Mouse (Mus musculus): ENCODE measurements at regions not wholly inside any gene's neighbourhood (a gene's known extent, or its start where the extent isn't known, plus 50 kb on each side); places are given as distances from the start of the nearest gene placed in this dataset.

DNA sequence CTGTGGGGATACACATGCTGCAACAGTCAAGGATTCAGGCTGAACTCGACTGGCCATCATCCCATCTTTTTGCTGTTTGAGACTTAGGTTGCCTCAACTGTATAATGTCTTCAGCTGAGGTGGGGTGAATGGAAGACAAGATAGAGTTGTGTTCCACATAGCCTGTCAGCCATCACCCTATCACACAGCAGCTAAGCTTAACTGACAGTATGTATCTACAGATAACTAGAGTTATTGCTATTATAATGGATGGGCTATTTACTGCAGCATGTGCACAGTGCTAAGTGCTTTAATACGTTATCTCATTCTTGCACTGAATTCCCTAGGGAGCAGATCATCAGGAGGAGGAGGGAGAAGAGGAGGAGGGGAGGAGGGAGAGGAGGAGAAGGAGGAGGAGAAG, 340.9 kb downstream of the Sox9 start:
- Histone ChIP-seq H3K9ac (replicated peaks) (no peak overlapping the region), H3K9me3 (replicated peaks) (no peaks in the 10 kb centered on the region), H3K36me3 (no peaks in the 10 kb centered on the region), H3K27me3 (replicated peaks) (no peaks in the 10 kb centered on the region), H3K4me1 (peaks cover 36% of the 10 kb centered on the region), H3K4me3 (replicated peaks) (no peak overlapping the region), H3K4me2 (no peak overlapping the region), H3K27ac (replicated peaks) (no peak overlapping the region)
- ATAC-seq (ENCODE audit: low FRiP score) = no peak
- 43% methylated on average over 2 of the region's 2 CpGs for WGBS

DNA sequence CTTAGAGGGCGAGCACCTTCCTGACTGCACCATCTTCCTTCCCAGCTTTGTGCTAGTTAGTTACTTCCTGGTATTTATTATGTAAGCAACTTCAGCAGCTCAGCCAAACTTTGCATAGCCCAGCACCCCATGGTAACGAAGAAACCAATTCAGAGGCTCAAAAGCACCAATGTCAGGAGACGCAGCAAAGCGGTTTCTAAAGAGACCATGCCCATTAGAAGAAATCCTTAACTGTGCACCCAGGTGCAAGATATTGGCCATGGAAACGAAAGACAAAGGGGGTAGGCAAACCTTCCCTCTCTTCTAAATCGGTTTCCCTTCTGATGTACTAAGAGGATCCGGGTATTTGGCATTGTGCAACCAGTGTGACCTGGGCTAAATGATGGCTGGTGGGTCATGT, 343.8 kb downstream of the Sox9 start:
- WGBS = 68% methylated on average over 7 of the region's 7 CpGs
- ATAC-seq (ENCODE audit: low FRiP score) = no peak
- H3K9ac ChIP-seq (replicated peaks) = no peak overlapping the region
- H3K27ac ChIP-seq (replicated peaks) = no peak overlapping the region
- no peaks in the 10 kb centered on the region for H3K36me3 ChIP-seq
- H3K4me2 ChIP-seq = no peak overlapping the region
- H3K27me3 ChIP-seq (replicated peaks) = no peaks in the 10 kb centered on the region
- H3K9me3 ChIP-seq (replicated peaks) = no peaks in the 10 kb centered on the region
- H3K4me3 ChIP-seq (replicated peaks) = no peak overlapping the region
- H3K4me1 ChIP-seq = peaks cover 40% of the 10 kb centered on the region

DNA sequence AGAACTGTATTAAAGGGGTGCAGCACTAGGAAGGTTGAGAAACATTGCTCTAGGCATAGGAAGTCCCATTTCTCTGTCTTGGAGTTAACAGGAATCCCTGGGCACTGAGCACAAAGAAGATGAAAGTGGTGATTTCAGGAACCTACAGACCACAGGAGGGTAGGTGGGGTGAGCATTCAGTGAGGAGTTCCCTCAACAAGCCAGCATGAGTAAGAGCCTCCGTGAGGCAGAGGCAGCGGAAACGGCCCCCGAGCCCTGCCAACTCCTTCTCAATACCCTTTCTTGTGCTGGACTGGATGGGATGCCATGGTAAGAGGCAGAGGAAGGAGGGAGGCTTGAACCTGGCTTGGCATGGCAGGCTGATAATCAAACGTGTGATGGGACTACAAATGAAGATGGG, 347.2 kb downstream of the Sox9 start:
- Histone ChIP-seq H3K27me3 (replicated peaks) (no peaks in the 10 kb centered on the region), H3K27ac (replicated peaks) (no peak overlapping the region), H3K4me3 (replicated peaks) (no peak overlapping the region), H3K36me3 (no peaks in the 10 kb centered on the region), H3K4me2 (no peak overlapping the region), H3K9me3 (replicated peaks) (no peaks in the 10 kb centered on the region), H3K4me1 (peaks cover 29% of the 10 kb centered on the region), H3K9ac (replicated peaks) (no peak overlapping the region)
- no peak for ATAC-seq (ENCODE audit: low FRiP score)
- WGBS = 86% methylated on average over 5 of the region's 5 CpGs

DNA sequence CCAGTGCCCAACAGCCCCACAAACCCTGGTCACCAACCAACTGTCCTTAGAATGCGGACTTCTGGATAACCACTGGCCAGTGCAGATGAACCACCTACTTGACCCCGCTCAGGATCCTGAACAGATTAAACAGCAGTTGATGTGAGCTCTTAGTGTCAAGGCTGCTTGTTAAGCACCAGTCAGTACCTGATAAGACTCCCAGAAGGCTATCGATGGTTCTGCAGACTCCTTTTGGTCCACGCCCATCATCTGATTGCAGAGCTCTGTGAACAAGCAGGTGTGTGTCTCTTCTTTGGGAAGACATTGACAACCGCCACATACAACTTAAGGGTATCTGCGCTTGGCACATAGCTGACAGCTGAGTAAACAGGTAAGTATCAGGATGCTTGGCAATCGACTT, 348.0 kb downstream of the Sox9 start:
- H3K4me3 ChIP-seq (replicated peaks) = no peak overlapping the region
- H3K27ac ChIP-seq (replicated peaks) = no peak overlapping the region
- no peaks in the 10 kb centered on the region for H3K9me3 ChIP-seq (replicated peaks)
- no peak overlapping the region for H3K9ac ChIP-seq (replicated peaks)
- H3K36me3 ChIP-seq = no peaks in the 10 kb centered on the region
- H3K4me2 ChIP-seq = no peak overlapping the region
- no peak for ATAC-seq (ENCODE audit: low FRiP score)
- H3K4me1 ChIP-seq = peaks cover 29% of the 10 kb centered on the region
- H3K27me3 ChIP-seq (replicated peaks) = no peaks in the 10 kb centered on the region
- 97% methylated on average over 7 of the region's 7 CpGs for WGBS

DNA sequence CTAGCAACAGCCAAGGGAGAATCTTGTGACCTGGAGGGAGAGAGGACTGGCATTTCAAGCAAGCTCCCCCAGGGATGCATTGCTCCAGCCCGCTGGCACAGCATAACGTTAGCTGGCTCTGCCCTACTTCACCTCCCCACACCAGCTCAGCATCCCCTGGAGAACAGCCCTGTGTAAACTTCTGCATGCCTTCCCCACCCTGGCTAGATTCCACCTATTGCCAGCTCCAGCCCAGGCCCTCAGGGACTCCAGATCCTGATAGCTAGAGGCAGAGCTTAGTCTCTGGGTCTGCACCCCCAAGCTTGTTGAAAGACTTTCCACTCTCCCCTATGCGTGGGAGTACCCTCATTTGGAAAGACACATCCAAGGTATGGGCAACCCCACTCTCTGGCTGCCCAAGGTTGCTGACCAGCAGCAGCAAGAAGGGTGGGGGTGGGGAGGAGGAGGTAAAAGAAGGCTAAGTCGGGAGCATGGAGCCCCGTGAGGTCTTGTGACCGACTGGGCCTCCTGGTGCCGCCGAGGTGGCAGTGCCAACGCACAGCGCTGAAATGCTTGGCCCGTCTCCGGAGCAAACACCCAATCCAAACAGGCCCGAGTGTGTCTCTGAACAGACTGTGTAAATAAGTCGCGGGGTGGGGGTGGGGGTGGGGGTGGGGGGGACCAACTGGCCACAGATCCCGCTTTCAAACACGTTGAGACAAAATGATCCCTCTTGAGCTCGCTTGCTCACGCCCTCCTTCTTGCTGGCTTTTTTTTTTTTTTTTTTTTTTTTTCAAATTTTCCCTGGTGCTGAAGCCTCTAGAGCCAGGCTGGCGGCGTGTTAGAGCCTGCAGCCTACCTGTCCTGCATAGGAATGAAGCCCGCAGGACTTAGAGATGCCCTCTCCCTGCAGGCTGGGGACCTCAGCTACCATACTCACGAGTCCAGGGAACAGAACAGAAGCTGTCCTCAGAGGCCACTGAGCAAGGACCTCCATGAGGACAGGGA, 350.3 kb downstream of the Sox9 start:
- Histone ChIP-seq H3K4me3 (replicated peaks) (no peak overlapping the region), H3K9me3 (replicated peaks) (no peaks in the 10 kb centered on the region), H3K4me2 (no peak overlapping the region), H3K4me1 (peaks cover 17% of the 10 kb centered on the region), H3K36me3 (no peaks in the 10 kb centered on the region), H3K27me3 (replicated peaks) (no peaks in the 10 kb centered on the region), H3K27ac (replicated peaks) (peak overlapping the region; percentile 56), H3K9ac (replicated peaks) (no peak overlapping the region)
- ATAC-seq (ENCODE audit: low FRiP score) = peak; percentile 45
- WGBS = 69% methylated on average over 23 of the region's 23 CpGs

DNA sequence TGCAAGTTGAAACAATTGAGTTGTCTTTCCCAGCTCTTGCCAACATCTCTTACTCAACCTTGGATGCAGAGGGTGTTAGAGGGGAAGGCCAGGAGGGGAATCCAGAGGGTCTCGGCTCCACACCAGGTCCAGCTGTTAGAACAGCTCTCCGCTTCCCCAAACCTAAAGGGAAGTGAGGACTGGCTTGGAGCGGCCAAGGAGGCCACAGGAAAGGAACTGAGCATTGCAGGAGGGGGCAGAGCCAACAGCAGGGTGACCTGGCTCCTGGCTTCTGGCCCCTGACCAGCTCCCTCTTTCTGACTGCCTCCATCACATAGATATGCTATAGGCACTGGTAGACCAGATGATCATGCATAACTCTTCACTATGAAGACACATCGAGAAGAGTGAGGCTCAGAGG, 351.4 kb downstream of the Sox9 start:
- ATAC-seq (ENCODE audit: low FRiP score) = no peak
- H3K4me2 ChIP-seq = no peak overlapping the region
- no peak overlapping the region for H3K4me3 ChIP-seq (replicated peaks)
- WGBS = 89% methylated on average over 4 of the region's 4 CpGs
- no peaks in the 10 kb centered on the region for H3K9me3 ChIP-seq (replicated peaks)
- no peak overlapping the region for H3K9ac ChIP-seq (replicated peaks)
- no peaks in the 10 kb centered on the region for H3K36me3 ChIP-seq
- no peak overlapping the region for H3K27ac ChIP-seq (replicated peaks)
- no peaks in the 10 kb centered on the region for H3K27me3 ChIP-seq (replicated peaks)
- H3K4me1 ChIP-seq = peaks cover 10% of the 10 kb centered on the region

DNA sequence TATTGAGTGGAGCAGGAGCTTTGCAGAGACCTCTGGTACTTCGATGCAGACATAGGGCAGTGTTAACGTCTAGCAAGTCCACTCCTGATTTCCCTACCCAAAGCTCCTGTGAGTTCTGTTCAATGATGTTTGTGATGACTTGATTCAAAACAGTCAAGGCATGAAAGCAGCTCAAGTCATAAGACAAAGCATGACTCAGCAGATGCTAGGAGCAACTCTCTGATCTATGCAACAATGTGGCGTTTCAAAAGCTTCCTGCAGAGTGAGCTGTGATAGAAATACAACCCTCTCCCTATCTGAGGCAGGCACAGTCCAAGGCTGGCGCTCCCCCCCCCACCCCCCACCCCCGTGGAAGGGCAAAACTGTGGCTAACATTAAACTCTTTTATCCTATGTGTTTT, 353.2 kb downstream of the Sox9 start:
- Histone ChIP-seq H3K4me2 (no peak overlapping the region), H3K4me1 (peaks cover 7% of the 10 kb centered on the region), H3K27me3 (replicated peaks) (no peaks in the 10 kb centered on the region), H3K9me3 (replicated peaks) (no peaks in the 10 kb centered on the region), H3K27ac (replicated peaks) (no peak overlapping the region), H3K36me3 (no peaks in the 10 kb centered on the region), H3K4me3 (replicated peaks) (no peak overlapping the region), H3K9ac (replicated peaks) (no peak overlapping the region)
- ATAC-seq (ENCODE audit: low FRiP score) = no peak
- 36% methylated on average over 5 of the region's 5 CpGs for WGBS

DNA sequence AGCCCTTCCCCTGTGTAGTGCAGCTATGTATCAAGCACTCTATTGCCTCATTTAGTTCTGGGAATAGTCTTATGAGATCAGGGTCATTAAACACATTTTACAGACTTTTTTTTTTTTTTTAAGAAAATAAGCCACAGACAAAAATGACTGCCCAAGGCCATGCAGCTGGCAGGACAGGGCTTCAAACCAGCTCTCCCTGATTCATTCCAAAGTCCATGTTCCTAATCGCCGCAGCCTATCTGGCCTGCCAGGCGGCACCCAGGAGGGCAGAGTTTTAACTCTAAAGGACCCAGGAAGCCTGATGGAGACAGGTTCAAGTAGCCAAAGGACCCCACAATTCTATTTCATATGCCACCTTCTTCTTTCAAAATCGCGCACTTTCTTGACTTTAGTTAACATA, 356.4 kb downstream of the Sox9 start:
- Histone ChIP-seq H3K9ac (replicated peaks) (no peak overlapping the region), H3K4me2 (no peak overlapping the region), H3K4me1 (peaks cover 14% of the 10 kb centered on the region), H3K9me3 (replicated peaks) (no peaks in the 10 kb centered on the region), H3K27me3 (replicated peaks) (no peaks in the 10 kb centered on the region), H3K27ac (replicated peaks) (no peak overlapping the region), H3K4me3 (replicated peaks) (no peak overlapping the region), H3K36me3 (no peaks in the 10 kb centered on the region)
- no peak for ATAC-seq (ENCODE audit: low FRiP score)
- WGBS = 63% methylated on average over 5 of the region's 5 CpGs

DNA sequence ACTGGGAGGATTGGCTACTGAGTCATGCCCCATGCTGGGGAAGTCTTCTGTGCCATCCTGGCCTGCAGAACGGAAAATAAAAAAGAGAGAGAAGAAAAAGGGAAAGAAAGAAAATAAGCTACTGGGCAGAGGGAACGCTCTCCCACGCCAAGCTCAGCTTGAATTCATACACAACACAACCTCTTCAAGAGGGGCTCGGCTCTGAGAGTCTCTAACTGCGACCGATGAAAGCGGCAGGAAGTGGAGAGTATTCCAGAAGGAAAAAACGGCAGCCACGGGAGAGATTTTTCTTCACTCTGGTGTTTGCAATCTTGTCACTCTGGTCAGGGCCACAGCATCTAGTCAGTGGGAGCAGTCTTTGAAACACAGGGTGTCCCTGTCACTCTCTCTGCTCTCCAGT, 358.6 kb downstream of the Sox9 start:
- Histone ChIP-seq H3K27ac (replicated peaks) (0 out of 2 replicates have a peak overlapping the region, but pooled peaks have one; percentile 9), H3K9me3 (replicated peaks) (no peaks in the 10 kb centered on the region), H3K9ac (replicated peaks) (no peak overlapping the region), H3K4me2 (no peak overlapping the region), H3K27me3 (replicated peaks) (no peaks in the 10 kb centered on the region), H3K4me3 (replicated peaks) (no peak overlapping the region), H3K36me3 (no peaks in the 10 kb centered on the region), H3K4me1 (peaks cover 34% of the 10 kb centered on the region)
- 74% methylated on average over 9 of the region's 9 CpGs for WGBS
- ATAC-seq (ENCODE audit: low FRiP score) = no peak

DNA sequence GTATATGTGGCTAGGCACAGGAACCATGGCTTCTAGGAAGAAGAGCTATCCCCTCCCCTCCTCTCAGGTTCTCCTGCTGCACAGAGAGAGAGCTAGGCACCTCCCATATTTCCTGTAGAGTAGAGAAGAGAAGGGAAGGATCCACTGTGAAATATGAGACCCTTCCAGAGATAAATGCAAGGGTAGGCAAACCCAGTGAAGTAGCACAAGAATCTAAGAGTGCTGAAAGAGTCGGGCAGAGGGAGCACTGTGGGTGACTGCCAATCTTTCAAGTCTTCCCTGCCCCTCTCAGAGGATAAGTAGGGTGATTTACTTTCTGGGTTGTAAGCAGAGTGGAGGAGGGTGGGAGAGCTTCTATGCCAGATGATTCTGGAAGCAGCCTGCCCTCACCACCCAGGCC, 360.8 kb downstream of the Sox9 start:
- WGBS = 43% methylated on average over 1 of the region's 1 CpGs
- Histone ChIP-seq H3K36me3 (no peaks in the 10 kb centered on the region), H3K27ac (replicated peaks) (no peak overlapping the region), H3K9ac (replicated peaks) (no peak overlapping the region), H3K27me3 (replicated peaks) (no peaks in the 10 kb centered on the region), H3K4me3 (replicated peaks) (no peak overlapping the region), H3K9me3 (replicated peaks) (no peaks in the 10 kb centered on the region), H3K4me1 (peaks cover 48% of the 10 kb centered on the region), H3K4me2 (no peak overlapping the region)
- ATAC-seq (ENCODE audit: low FRiP score) = no peak

DNA sequence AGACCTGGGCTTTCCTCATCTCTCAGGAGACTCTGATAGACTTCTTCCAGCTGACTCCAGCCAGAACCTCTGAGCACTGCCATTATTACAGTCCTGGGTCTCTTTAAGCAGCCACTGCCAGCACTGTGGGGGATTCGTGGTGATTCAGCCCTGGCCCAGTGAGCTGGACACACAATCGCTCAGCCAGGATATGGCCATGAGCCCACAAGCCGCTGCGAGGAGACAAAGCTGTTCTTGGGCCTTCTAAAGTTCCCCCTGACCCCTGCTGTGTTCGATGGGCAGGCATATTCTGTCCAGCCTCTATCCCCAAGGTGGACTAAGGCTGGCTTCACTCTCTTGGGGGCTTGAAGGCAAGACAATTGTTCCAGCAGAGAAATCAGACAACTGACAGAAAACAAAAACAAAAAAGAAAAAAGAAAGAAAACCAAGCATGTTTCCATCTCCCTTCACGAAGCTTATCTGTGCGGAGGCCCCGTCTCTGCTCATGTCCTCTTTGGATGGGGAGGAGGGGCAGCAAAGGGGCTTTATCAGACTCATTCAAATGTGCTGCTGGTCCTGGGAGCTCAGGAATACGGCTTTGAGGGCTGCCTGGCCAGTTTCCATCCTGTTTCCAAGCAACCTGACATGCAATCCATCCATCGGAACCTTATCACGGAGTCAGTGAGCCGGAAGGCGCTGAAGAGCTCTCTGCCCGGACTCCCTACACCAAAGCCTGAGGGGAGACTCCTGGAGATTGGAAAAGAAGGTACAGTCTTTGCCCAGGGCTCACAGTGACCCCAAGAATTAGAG, 362.0 kb downstream of the Sox9 start:
- Histone ChIP-seq H3K27ac (replicated peaks) (peak overlapping the region; percentile 60), H3K9ac (replicated peaks) (no peak overlapping the region; the same call in 1 of the 2 replicates), H3K36me3 (no peaks in the 10 kb centered on the region), H3K4me3 (replicated peaks) (no peak overlapping the region), H3K4me1 (peaks cover 54% of the 10 kb centered on the region), H3K27me3 (replicated peaks) (no peaks in the 10 kb centered on the region), H3K9me3 (replicated peaks) (no peaks in the 10 kb centered on the region), H3K4me2 (peak overlapping the region; percentile 30)
- ATAC-seq (ENCODE audit: low FRiP score) = peak; percentile 73
- 16% methylated on average over 14 of the region's 14 CpGs for WGBS

DNA sequence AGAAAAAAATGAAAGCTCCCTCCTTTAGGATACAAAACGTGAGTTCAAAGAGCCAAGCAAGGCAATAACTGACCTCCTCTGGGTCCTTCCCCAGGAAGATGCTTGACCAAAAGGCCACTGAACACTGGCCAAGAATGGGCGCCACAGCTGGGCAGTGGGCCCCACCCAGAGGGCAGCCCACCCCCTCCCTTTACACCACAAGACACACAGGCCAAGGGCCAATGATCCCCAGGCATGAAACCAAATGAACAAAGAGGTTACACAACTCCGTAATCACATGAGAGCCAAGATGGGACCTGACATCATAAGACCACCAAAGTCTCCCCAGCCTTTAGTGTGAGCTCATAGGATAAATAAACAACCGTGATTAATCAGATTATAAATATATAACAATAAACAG, 363.7 kb downstream of the Sox9 start:
- Histone ChIP-seq H3K4me3 (replicated peaks) (no peak overlapping the region), H3K9ac (replicated peaks) (no peak overlapping the region), H3K27me3 (replicated peaks) (no peaks in the 10 kb centered on the region), H3K4me2 (no peak overlapping the region), H3K4me1 (peaks cover 51% of the 10 kb centered on the region), H3K27ac (replicated peaks) (no peak overlapping the region), H3K9me3 (replicated peaks) (no peaks in the 10 kb centered on the region), H3K36me3 (no peaks in the 10 kb centered on the region)
- ATAC-seq (ENCODE audit: low FRiP score) = no peak
- WGBS = 90% methylated on average over 4 of the region's 4 CpGs
